Mouse (Mus musculus) heart, postnatal 14 days (tissue): ENCODE results near the gene Dmrt3. TPM values are rescaled to one million over a fixed set of nuclear protein-coding genes. Genes with fewer than 3 reads are reported as not detected.

Source experiments
- DNase-seq, 2 experiments: peaks; one replicate each; pipeline ENCODE4 v3.0.0; 2021 to 2022
- intact Hi-C: fragments of 180-260 bp; cut with DNase I; formaldehyde crosslinking; loops from one replicate; pipeline ENCODE4 v1.15.1; 2025
- total RNA-seq, 2 experiments: library from RNA; stranded (reverse); gene quantifications; 2 replicates each; pipeline ENCODE4 v1.2.3; 2021

Dmrt3 gene
- total RNA-seq, 2 experiments from 2014 or later = not detected

DNA sequence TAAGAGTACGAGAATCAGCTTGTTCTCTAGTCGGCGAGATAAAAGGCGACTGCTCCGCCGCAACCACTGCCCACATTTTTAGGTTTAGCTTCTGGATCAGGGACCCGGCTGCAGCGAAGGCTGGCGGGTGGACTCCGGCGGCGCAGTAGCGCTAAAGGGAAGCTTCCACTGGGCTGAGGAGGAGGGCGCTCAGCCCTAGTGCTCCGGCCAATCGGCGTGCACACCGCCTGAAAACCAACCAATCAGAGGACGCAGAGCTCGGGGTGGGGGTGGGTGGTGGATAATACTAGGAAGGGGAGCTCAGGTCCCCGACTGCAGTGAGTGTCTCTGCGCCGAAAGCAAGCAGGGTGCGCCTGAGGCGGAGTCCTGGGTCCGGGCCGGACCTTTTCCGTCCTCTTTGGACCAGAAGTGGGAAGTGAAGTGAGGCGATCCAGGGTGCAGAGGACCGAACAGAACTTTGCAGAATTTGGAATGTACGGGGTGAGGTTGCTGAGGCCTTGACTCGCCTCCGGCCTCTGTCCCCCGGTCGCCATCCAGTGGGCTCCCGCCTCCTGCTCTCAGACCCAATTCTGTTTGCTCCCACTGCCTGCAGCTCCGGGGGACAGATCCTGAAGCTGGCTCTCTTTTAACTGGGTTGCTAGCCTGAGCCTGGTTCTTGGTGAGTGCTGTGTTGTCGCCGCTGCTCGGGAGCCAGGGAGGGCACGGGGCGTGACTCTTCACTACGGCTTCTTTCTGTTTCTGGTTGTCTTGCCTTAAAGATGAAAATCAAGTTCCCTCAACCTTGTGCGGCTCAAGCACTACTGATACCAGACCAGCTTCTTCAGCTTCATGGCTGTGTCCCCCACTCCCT lies 62.2 kb downstream of the Dmrt3 start, which contains the start of gene Dmrt2:
Dmrt2 (plus strand) TSS at position 311 of the 850 bp plus-strand sequence.
- intact Hi-C loops = loop anchor here (5.0 kb wide), 1 partner anchor 65 kb away; no protein-coding TSS in a partner anchor
- DNase-seq = peak; percentile 64 to 68

Other genes starting within 250 kb of the Dmrt3 start
- gene Dmrt1, start 104.7 kb upstream of the Dmrt3 start, total RNA-seq = not detected
- under 1 TPM; 0.19 to 0.44 TPM for gene Dmrt2, start 62.1 kb downstream of the Dmrt3 start, total RNA-seq